Mouse (Mus musculus): ENCODE results near the gene Ddx39b. TPM values are rescaled to one million over a fixed set of nuclear protein-coding genes. Genes with fewer than 3 reads are reported as not detected.

Ddx39b gene
- polyA plus RNA-seq, 1 experiment from 2014 or later, result 432 TPM

- Histone ChIP-seq H3K4me1 (replicated peaks; ENCODE audit: control insufficient read depth, insufficient read depth, low read length) (0 out of 2 replicates have a peak, but pooled peaks cover 2% of the 10 kb centered on the region), H3K9me3 (ENCODE audit: control insufficient read depth, low read length) (no peaks in the 10 kb centered on the region), H3K4me3 (ENCODE audit: low read depth, low read length) (no peak overlapping the region), H3K27me3 (replicated peaks; ENCODE audit: control insufficient read depth, insufficient read depth, low read length) (no peaks in the 10 kb centered on the region; the same call in 1 of the 2 replicates), H3K36me3 (ENCODE audit: control insufficient read depth, insufficient read depth, low read length) (no peaks in the 10 kb centered on the region), H3K4me2 (no peak overlapping the region), H3K9ac (ENCODE audit: low read depth, low read length) (no peak overlapping the region), H3K27ac (ENCODE audit: low read depth, low read length) (no peak overlapping the region)
- WGBS, result 84% methylated on average over 4 of the region's 4 CpGs
- DNase-seq (ENCODE audit: low spot score), result no peak
- ATAC-seq (replicated peaks; ENCODE audit: low FRiP score), result no peak
Observed at GRCm38 (mm10) chr17:35259621-35260020, 18.1 kb downstream of the Ddx39b start.

- ATAC-seq (replicated peaks; ENCODE audit: low FRiP score) (no peak), DNase-seq (ENCODE audit: low spot score) (no peak)
- Histone ChIP-seq H3K36me3 (ENCODE audit: control insufficient read depth, insufficient read depth, low read length) (no peaks in the 10 kb centered on the region), H3K27me3 (replicated peaks; ENCODE audit: control insufficient read depth, insufficient read depth, low read length) (no peaks in the 10 kb centered on the region; the same call in 1 of the 2 replicates), H3K27ac (ENCODE audit: low read depth, low read length) (no peak overlapping the region), H3K9ac (ENCODE audit: low read depth, low read length) (no peak overlapping the region), H3K4me2 (no peak overlapping the region; the same call in 1 of the 2 replicates), H3K4me1 (replicated peaks; ENCODE audit: control insufficient read depth, insufficient read depth, low read length) (0 out of 2 replicates have a peak, but pooled peaks cover 2% of the 10 kb centered on the region), H3K9me3 (ENCODE audit: control insufficient read depth, low read length) (no peaks in the 10 kb centered on the region), H3K4me3 (ENCODE audit: low read depth, low read length) (0 out of 2 replicates have a peak overlapping the region, but pooled peaks have one; percentile 2)
- 76% methylated on average over 13 of the region's 13 CpGs for WGBS
Observed at GRCm38 (mm10) chr17:35261651-35262050, 20.1 kb downstream of the Ddx39b start.

GRCm38 (mm10) chr17:35262664-35263522 lies 21.3 kb downstream of the Ddx39b start, which contains the start of gene H2-D1:
Gene H2-D1 (plus strand): TSS chr17:35262730.
- Histone ChIP-seq H3K4me3 (ENCODE audit: low read depth, low read length) (peak within 1 kb of the TSS; percentile 70), H3K4me2 (peak within 1 kb of the TSS; percentile 99), H3K9me3 (ENCODE audit: control insufficient read depth, low read length) (no peaks in the 10 kb centered on the region), H3K27ac (ENCODE audit: low read depth, low read length) (no peak within 1 kb of the TSS; the same call in 1 of the 2 replicates), H3K4me1 (replicated peaks; ENCODE audit: control insufficient read depth, insufficient read depth, low read length) (0 out of 2 replicates have a peak, but pooled peaks cover under 1% of the 10 kb centered on the region), H3K27me3 (replicated peaks; ENCODE audit: control insufficient read depth, insufficient read depth, low read length) (no peaks in the 10 kb centered on the region; the same call in 1 of the 2 replicates), H3K36me3 (ENCODE audit: control insufficient read depth, insufficient read depth, low read length) (no peaks in the 10 kb centered on the region), H3K9ac (ENCODE audit: low read depth, low read length) (peak within 1 kb of the TSS; percentile 69)
- WGBS, result 1% methylated on average over 54 of the region's 73 CpGs
- ATAC-seq (replicated peaks; ENCODE audit: low FRiP score), result peak; percentile 91
- peak; percentile 85 for DNase-seq (ENCODE audit: low spot score)

GRCm38 (mm10) chr17:35263523-35263883 lies 22.0 kb downstream of the Ddx39b start:
- H3K36me3 ChIP-seq (ENCODE audit: control insufficient read depth, insufficient read depth, low read length), result no peaks in the 10 kb centered on the region
- peaks cover 4% of the 10 kb centered on the region; the same call in 1 of the 2 replicates for H3K27me3 ChIP-seq (replicated peaks; ENCODE audit: control insufficient read depth, insufficient read depth, low read length)
- ATAC-seq (replicated peaks; ENCODE audit: low FRiP score) (peak; percentile 20; the same call in 1 of the 2 replicates), DNase-seq (ENCODE audit: low spot score) (no peak)
- H3K9me3 ChIP-seq (ENCODE audit: control insufficient read depth, low read length), result no peaks in the 10 kb centered on the region
- no peaks in the 10 kb centered on the region for H3K4me1 ChIP-seq (replicated peaks; ENCODE audit: control insufficient read depth, insufficient read depth, low read length)
- peak overlapping the region; percentile 69 for H3K9ac ChIP-seq (ENCODE audit: low read depth, low read length)
- H3K4me2 ChIP-seq, result peak overlapping the region; percentile 99
- 1% methylated on average over 29 of the region's 31 CpGs for WGBS
- peak overlapping the region; percentile 70 for H3K4me3 ChIP-seq (ENCODE audit: low read depth, low read length)
- H3K27ac ChIP-seq (ENCODE audit: low read depth, low read length), result no peak overlapping the region

GRCm38 (mm10) chr17:35267399-35268086 lies 26.0 kb downstream of the Ddx39b start:
- no peak overlapping the region for H3K4me2 ChIP-seq
- no peak overlapping the region for H3K9ac ChIP-seq (ENCODE audit: low read depth, low read length)
- peaks cover 4% of the 10 kb centered on the region for H3K27me3 ChIP-seq (replicated peaks; ENCODE audit: control insufficient read depth, insufficient read depth, low read length)
- no peak overlapping the region for H3K4me3 ChIP-seq (ENCODE audit: low read depth, low read length)
- no peaks in the 10 kb centered on the region for H3K36me3 ChIP-seq (ENCODE audit: control insufficient read depth, insufficient read depth, low read length)
- no peaks in the 10 kb centered on the region for H3K9me3 ChIP-seq (ENCODE audit: control insufficient read depth, low read length)
- 68% methylated on average over 1 of the region's 1 CpGs for WGBS
- DNase-seq (ENCODE audit: low spot score) (no peak), ATAC-seq (replicated peaks; ENCODE audit: low FRiP score) (no peak)
- no peak overlapping the region for H3K27ac ChIP-seq (ENCODE audit: low read depth, low read length)
- H3K4me1 ChIP-seq (replicated peaks; ENCODE audit: control insufficient read depth, insufficient read depth, low read length), result no peaks in the 10 kb centered on the region

- ATAC-seq (replicated peaks; ENCODE audit: low FRiP score), result no peak
- no peaks in the 10 kb centered on the region for H3K9me3 ChIP-seq (ENCODE audit: control insufficient read depth, low read length)
- no peak overlapping the region for H3K27ac ChIP-seq (ENCODE audit: low read depth, low read length)
- no peaks in the 10 kb centered on the region for H3K4me1 ChIP-seq (replicated peaks; ENCODE audit: control insufficient read depth, insufficient read depth, low read length)
- 30% methylated on average over 3 of the region's 3 CpGs for WGBS
- H3K36me3 ChIP-seq (ENCODE audit: control insufficient read depth, insufficient read depth, low read length), result no peaks in the 10 kb centered on the region
- H3K27me3 ChIP-seq (replicated peaks; ENCODE audit: control insufficient read depth, insufficient read depth, low read length), result peaks cover 4% of the 10 kb centered on the region
- H3K4me3 ChIP-seq (ENCODE audit: low read depth, low read length), result no peak overlapping the region
- no peak overlapping the region for H3K4me2 ChIP-seq
- no peak overlapping the region for H3K9ac ChIP-seq (ENCODE audit: low read depth, low read length)
- DNase-seq (ENCODE audit: low spot score), result peak; percentile 69
Observed at GRCm38 (mm10) chr17:35269653-35270347, 28.3 kb downstream of the Ddx39b start.

- Histone ChIP-seq H3K27ac (ENCODE audit: low read depth, low read length) (no peak overlapping the region), H3K4me1 (replicated peaks; ENCODE audit: control insufficient read depth, insufficient read depth, low read length) (no peaks in the 10 kb centered on the region), H3K4me2 (no peak overlapping the region), H3K4me3 (ENCODE audit: low read depth, low read length) (no peak overlapping the region), H3K27me3 (replicated peaks; ENCODE audit: control insufficient read depth, insufficient read depth, low read length) (peaks cover 16% of the 10 kb centered on the region), H3K36me3 (ENCODE audit: control insufficient read depth, insufficient read depth, low read length) (no peaks in the 10 kb centered on the region), H3K9me3 (ENCODE audit: control insufficient read depth, low read length) (no peaks in the 10 kb centered on the region), H3K9ac (ENCODE audit: low read depth, low read length) (no peak overlapping the region)
- DNase-seq (ENCODE audit: low spot score) (no peak), ATAC-seq (replicated peaks; ENCODE audit: low FRiP score) (no peak)
- 58% methylated on average over 3 of the region's 3 CpGs for WGBS
Observed at GRCm38 (mm10) chr17:35272249-35272648, 30.7 kb downstream of the Ddx39b start.

- Histone ChIP-seq H3K9me3 (ENCODE audit: control insufficient read depth, low read length) (no peaks in the 10 kb centered on the region), H3K4me1 (replicated peaks; ENCODE audit: control insufficient read depth, insufficient read depth, low read length) (no peaks in the 10 kb centered on the region), H3K36me3 (ENCODE audit: control insufficient read depth, insufficient read depth, low read length) (no peaks in the 10 kb centered on the region), H3K9ac (ENCODE audit: low read depth, low read length) (no peak overlapping the region), H3K27ac (ENCODE audit: low read depth, low read length) (no peak overlapping the region), H3K4me3 (ENCODE audit: low read depth, low read length) (no peak overlapping the region), H3K27me3 (replicated peaks; ENCODE audit: control insufficient read depth, insufficient read depth, low read length) (peaks cover 18% of the 10 kb centered on the region), H3K4me2 (no peak overlapping the region)
- DNase-seq (ENCODE audit: low spot score) (peak; percentile 74), ATAC-seq (replicated peaks; ENCODE audit: low FRiP score) (peak; percentile 57)
- 5% methylated on average over 11 of the region's 11 CpGs for WGBS
Observed at GRCm38 (mm10) chr17:35274770-35275169, 33.2 kb downstream of the Ddx39b start.
